Mouse (Mus musculus) CH12.LX (cell line): ENCODE results near the gene Neb.

ENCODE experiments used
- CTCF ChIP-seq, 2 experiments: IDR thresholded peaks in 1 of 2; conservative IDR thresholded peaks in 1 of 2; 2 replicates each; pipeline ENCODE4 v1.5.1; 2011 to 2012; ENCODE audit warnings: low read depth in 2 of 2, low read length in 2 of 2, improper control_type of control experiment in 1 of 2, inconsistent platforms in 1 of 2, mild to moderate bottlenecking in 1 of 2, moderate library complexity in 1 of 2
- JUN ChIP-seq: IDR thresholded peaks from 2 replicates; pipeline ENCODE4 v1.6.1; 2011; ENCODE audit warnings: low read depth, mild to moderate bottlenecking, low read length, improper control_type of control experiment, moderate library complexity; ENCODE audit not compliant: insufficient read depth
- KAT2A ChIP-seq: IDR thresholded peaks from 2 replicates; pipeline ENCODE4 v1.6.1; 2012; ENCODE audit warnings: low read length, improper control_type of control experiment, inconsistent platforms; ENCODE audit not compliant: insufficient replicate concordance
- MXI1 ChIP-seq: IDR thresholded peaks from 2 replicates; pipeline ENCODE4 v1.6.1; 2011; ENCODE audit warnings: mild to moderate bottlenecking, low read depth, low read length, improper control_type of control experiment
- POLR2A ChIP-seq: IDR thresholded peaks from 2 replicates; pipeline ENCODE4 v1.6.1; 2011; ENCODE audit warnings: low read depth, mild to moderate bottlenecking, improper control_type of control experiment, low read length
- USF2 ChIP-seq: conservative IDR thresholded peaks from 2 replicates; pipeline ENCODE4 v1.6.1; 2011; ENCODE audit warnings: low read depth, low read length, improper control_type of control experiment
- ZNF384 ChIP-seq: IDR thresholded peaks from 2 replicates; pipeline ENCODE4 v1.6.1; 2012; ENCODE audit warnings: low read depth, low read length, improper control_type of control experiment, inconsistent platforms

DNA sequence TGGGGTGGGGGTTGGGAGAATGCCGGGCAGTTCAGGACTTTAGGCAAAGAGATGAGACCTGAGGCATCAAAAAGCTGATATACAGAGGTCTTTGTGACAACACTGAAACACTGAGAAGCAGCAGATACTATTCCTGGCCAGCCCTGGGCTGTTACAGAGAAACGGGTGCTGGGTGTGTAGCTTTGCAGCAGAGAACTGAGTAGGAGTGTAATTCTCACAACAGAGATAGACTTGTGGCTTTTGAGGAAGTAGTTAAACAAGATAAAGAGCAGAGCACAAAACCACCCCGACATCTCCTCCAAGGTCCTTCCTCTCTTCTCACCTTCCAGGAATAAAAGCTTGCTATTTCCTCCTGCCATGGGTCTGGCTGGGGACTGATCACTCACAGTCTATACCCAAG, 62.5 kb downstream of the Neb start:
- TF ChIP-seq CTCF (conservative IDR thresholded peaks at IDR 0.05 in 1 of 2, IDR thresholded peaks at IDR 0.05 in 1 of 2; ENCODE audit: low read depth in 2 of 2, low read length in 2 of 2) (no peak), ZNF384 (no peak), POLR2A (no peak), KAT2A (no peak), MXI1 (no peak), USF2 (no peak), JUN (no peak)
